Mouse (Mus musculus): ENCODE data around the gene Snx30. TPM values are rescaled to one million over a fixed set of nuclear protein-coding genes. Genes with fewer than 3 reads are reported as not detected.

Gene Snx30
- polyA plus RNA-seq, 1 experiment, result 16.0 TPM

DNA sequence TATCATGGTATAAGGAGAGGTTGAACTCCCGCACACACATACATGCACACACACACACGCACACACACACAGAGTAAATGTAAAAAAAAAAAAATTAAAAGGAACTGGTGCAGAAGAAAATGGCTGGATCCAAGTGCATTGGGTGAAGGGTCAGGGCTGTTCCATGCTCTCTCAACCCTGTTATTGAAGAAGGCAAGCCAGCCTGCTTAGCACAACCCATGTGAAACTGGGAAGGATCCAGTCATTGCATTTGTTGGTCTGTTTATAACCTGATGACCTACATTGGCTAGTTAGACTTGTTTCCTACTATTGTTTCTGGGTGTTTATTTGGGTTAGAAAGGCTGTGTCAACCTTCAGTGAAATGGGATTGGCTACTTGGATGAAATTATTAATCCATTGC, 103.1 kb downstream of the Snx30 start:
- no peak for DNase-seq (ENCODE audit: low read depth)
- TF ChIP-seq POLR2A (IDR thresholded peaks at IDR 0.05; ENCODE audit: borderline replicate concordance, extremely low read depth, insufficient read depth, insufficient read length, poor library complexity, severe bottlenecking) (no peak), CTCF (IDR thresholded peaks at IDR 0.05; ENCODE audit: borderline replicate concordance, extremely low read depth, insufficient read depth, insufficient read length) (no peak)

- no peak for DNase-seq (ENCODE audit: low read depth)
- TF ChIP-seq POLR2A (IDR thresholded peaks at IDR 0.05; ENCODE audit: borderline replicate concordance, extremely low read depth, insufficient read depth, insufficient read length, poor library complexity, severe bottlenecking), result no peak
- no peak for TF ChIP-seq CTCF (IDR thresholded peaks at IDR 0.05; ENCODE audit: borderline replicate concordance, extremely low read depth, insufficient read depth, insufficient read length)
These were observed 109.2 kb downstream of the Snx30 start, which contains the start of gene Slc46a2 for GRCm38 (mm10) chr4:59914608-59915403. Gene Slc46a2, minus strand, starts transcription at chr4:59915056.

- no peak for TF ChIP-seq POLR2A (IDR thresholded peaks at IDR 0.05; ENCODE audit: borderline replicate concordance, extremely low read depth, insufficient read depth, insufficient read length, poor library complexity, severe bottlenecking)
- no peak for TF ChIP-seq CTCF (IDR thresholded peaks at IDR 0.05; ENCODE audit: borderline replicate concordance, extremely low read depth, insufficient read depth, insufficient read length)
- DNase-seq (ENCODE audit: low read depth), result no peak
These were observed 112.3 kb downstream of the Snx30 start for GRCm38 (mm10) chr4:59917966-59918365.

- TF ChIP-seq POLR2A (IDR thresholded peaks at IDR 0.05; ENCODE audit: borderline replicate concordance, extremely low read depth, insufficient read depth, insufficient read length, poor library complexity, severe bottlenecking) (no peak), CTCF (IDR thresholded peaks at IDR 0.05; ENCODE audit: borderline replicate concordance, extremely low read depth, insufficient read depth, insufficient read length) (no peak)
- no peak for DNase-seq (ENCODE audit: low read depth)
These were observed 119.4 kb downstream of the Snx30 start for GRCm38 (mm10) chr4:59925082-59925481.

GRCm38 (mm10) chr4:59927666-59928065, 122.0 kb downstream of the Snx30 start:
- no peak for TF ChIP-seq POLR2A (IDR thresholded peaks at IDR 0.05; ENCODE audit: borderline replicate concordance, extremely low read depth, insufficient read depth, insufficient read length, poor library complexity, severe bottlenecking)
- TF ChIP-seq CTCF (IDR thresholded peaks at IDR 0.05; ENCODE audit: borderline replicate concordance, extremely low read depth, insufficient read depth, insufficient read length), result no peak
- no peak for DNase-seq (ENCODE audit: low read depth)

DNA sequence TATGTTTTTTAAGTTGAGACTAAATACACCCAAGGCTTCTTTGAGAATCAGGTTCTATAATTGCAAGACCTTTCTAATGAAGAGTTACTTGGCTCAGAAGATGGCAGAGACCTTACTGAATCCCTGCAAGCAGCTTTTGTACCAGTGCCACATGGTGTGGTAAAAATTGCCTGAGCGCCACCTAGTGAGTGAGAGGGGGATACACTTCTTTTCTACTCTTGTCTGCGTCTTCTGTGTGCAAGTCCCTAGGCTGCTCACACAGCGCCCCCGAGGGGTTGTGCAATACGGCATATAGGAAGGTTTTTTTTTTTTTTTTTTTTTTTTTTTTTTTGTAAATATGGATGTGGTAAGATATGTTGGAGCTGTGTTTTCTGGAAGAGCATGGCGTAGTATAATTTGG, 122.7 kb downstream of the Snx30 start:
- TF ChIP-seq POLR2A (IDR thresholded peaks at IDR 0.05; ENCODE audit: borderline replicate concordance, extremely low read depth, insufficient read depth, insufficient read length, poor library complexity, severe bottlenecking), result no peak
- peak; percentile 56; the same call in 1 of the 2 replicates for TF ChIP-seq CTCF (IDR thresholded peaks at IDR 0.05; ENCODE audit: borderline replicate concordance, extremely low read depth, insufficient read depth, insufficient read length)
- peak; percentile 79 for DNase-seq (ENCODE audit: low read depth)

DNA sequence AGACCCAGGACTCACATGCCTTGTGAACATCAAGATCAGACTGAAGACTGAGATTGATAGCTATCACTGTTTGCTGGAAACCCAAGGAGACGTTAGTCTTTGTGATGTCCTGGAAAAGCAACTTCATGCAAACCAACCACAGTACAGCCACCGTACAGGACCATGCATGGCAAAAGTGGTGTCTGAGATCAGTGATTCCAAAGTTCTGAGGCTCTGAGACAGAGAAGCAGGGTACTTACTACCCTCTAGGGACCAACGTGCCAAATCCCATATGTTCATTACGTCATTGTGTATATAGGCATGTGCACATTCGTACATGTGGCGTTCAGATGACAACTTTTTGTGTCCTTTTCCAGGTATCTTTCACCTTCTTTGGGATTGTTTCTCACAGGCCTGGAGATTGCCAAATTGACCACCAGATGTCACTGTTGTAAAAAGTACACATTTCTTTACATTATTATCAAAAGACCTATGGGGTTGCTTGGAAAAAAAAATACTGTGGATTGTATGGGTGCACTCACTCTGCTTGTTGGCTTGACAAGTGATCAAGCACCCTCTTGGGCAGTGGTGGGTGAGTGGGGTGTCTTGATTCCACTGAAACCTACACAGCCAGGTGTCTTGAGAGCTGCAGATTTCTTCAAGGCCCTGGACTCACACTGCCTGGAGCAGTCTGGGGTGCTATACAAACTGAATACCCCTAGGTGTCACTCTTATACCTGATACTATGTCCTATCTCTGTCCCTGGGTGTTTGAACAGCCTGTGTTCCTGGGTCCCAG, 127.1 kb downstream of the Snx30 start:
- TF ChIP-seq CTCF (IDR thresholded peaks at IDR 0.05; ENCODE audit: borderline replicate concordance, extremely low read depth, insufficient read depth, insufficient read length), result peak; percentile 40; the same call in 1 of the 2 replicates
- no peak for TF ChIP-seq POLR2A (IDR thresholded peaks at IDR 0.05; ENCODE audit: borderline replicate concordance, extremely low read depth, insufficient read depth, insufficient read length, poor library complexity, severe bottlenecking)

GRCm38 (mm10) chr4:59937543-59937942, 131.9 kb downstream of the Snx30 start:
- no peak for DNase-seq (ENCODE audit: low read depth)
- TF ChIP-seq CTCF (IDR thresholded peaks at IDR 0.05; ENCODE audit: borderline replicate concordance, extremely low read depth, insufficient read depth, insufficient read length) (no peak), POLR2A (IDR thresholded peaks at IDR 0.05; ENCODE audit: borderline replicate concordance, extremely low read depth, insufficient read depth, insufficient read length, poor library complexity, severe bottlenecking) (no peak)

More for the DNA sequence above, 127.1 kb downstream of the Snx30 start:
- peak; percentile 56 for DNase-seq (ENCODE audit: low read depth)

Other genes starting within 250 kb of the Snx30 start
- gene Hsdl2, start 224.3 kb upstream of the Snx30 start, polyA plus RNA-seq (2012; rRNA removed), result 16.6 and 22.6 TPM in 2 replicates
- gene E130308A19Rik, start 179.6 kb upstream of the Snx30 start, polyA plus RNA-seq (2012; rRNA removed), result 19.0 and 31.6 TPM in 2 replicates
- gene Inip, start 4.3 kb upstream of the Snx30 start, polyA plus RNA-seq (2012; rRNA removed), result 31.3 and 32.8 TPM in 2 replicates
- not detected in 2 replicates for gene Slc46a2, start 109.2 kb downstream of the Snx30 start, polyA plus RNA-seq (2012; rRNA removed)
- not detected in 2 replicates for gene Mup4, start 154.9 kb downstream of the Snx30 start, polyA plus RNA-seq (2012; rRNA removed)
- not detected in 2 replicates for gene Mup6, start 158.5 kb downstream of the Snx30 start, polyA plus RNA-seq (2012; rRNA removed)